Mouse (Mus musculus) midbrain, embryonic 14.5 days (tissue): ENCODE data around the gene Hyal5. TPM values are rescaled to one million over a fixed set of nuclear protein-coding genes. Genes with fewer than 3 reads are reported as not detected.

Experiments used
- ATAC-seq: fragments of 200-750 bp; cut with Nextera tagmentation; 2 replicates; pipeline ENCODE4 v1.8.0; 2017; ENCODE audit warnings: moderate number of reproducible peaks, moderate library complexity; ENCODE audit not compliant: low FRiP score, low TSS enrichment
- DNase-seq: peaks from one replicate; pipeline ENCODE4 v3.0.0-alpha.2; 2015
- H3K27ac ChIP-seq: fragments of 300-500 bp; sonication (generic); replicated peaks from 2 replicates; pipeline ENCODE4 v1.5.1; 2014; ENCODE audit warnings: mild to moderate bottlenecking, low read depth, low read length, moderate library complexity
- H3K27me3 ChIP-seq: fragments of 300-500 bp; sonication (generic); 2 replicates; pipeline ENCODE4 v1.6.1; 2014; ENCODE audit warnings: low read length, control low read depth, mixed read lengths; ENCODE audit not compliant: control insufficient read depth, insufficient read depth
- H3K36me3 ChIP-seq: fragments of 300-500 bp; sonication (generic); 2 replicates; pipeline ENCODE4 v1.6.1; 2014; ENCODE audit warnings: low read length, control low read depth; ENCODE audit not compliant: control insufficient read depth, insufficient read depth
- H3K4me1 ChIP-seq: fragments of 300-500 bp; sonication (generic); 2 replicates; pipeline ENCODE4 v1.6.1; 2014; ENCODE audit warnings: mild to moderate bottlenecking, antibody characterized with exemption, low read length, control low read depth; ENCODE audit not compliant: control insufficient read depth, insufficient read depth
- H3K4me2 ChIP-seq: fragments of 300-500 bp; sonication (generic); 2 replicates; pipeline ENCODE4 v1.6.1; 2014; ENCODE audit warnings: mild to moderate bottlenecking, low read length, moderate library complexity
- H3K4me3 ChIP-seq: fragments of 300-500 bp; sonication (generic); replicated peaks from 2 replicates; pipeline ENCODE4 v1.5.1; 2014; ENCODE audit warnings: low read depth, low read length
- H3K9ac ChIP-seq: fragments of 300-500 bp; sonication (generic); replicated peaks from 2 replicates; pipeline ENCODE4 v1.6.1; 2014; ENCODE audit warnings: mild to moderate bottlenecking, low read length, moderate library complexity
- H3K9me3 ChIP-seq: fragments of 300-500 bp; sonication (generic); 2 replicates; pipeline ENCODE4 v1.6.1; 2016; ENCODE audit warnings: low read length, control low read depth, mixed read lengths; ENCODE audit not compliant: control insufficient read depth
- WGBS: fragments of 180-500 bp; shearing (Covaris S2); extraction: QIAGEN DNeasy Blood & Tissue Kit; methylation state at CpG from one replicate; pipeline ENCODE4 v1.1.7; 2014; 5-methylcytosine and 5-hydroxymethylcytosine counted together
- polyA plus RNA-seq: library from polyadenylated mRNA; unstranded; fragments of >200 nt; fragmentation: Nextera tagmentation; extraction: Ambion mirVana; gene quantifications from 2 replicates; pipeline ENCODE4 v1.2.1, GENCODE M21; 2014

The Hyal5 gene
- polyA plus RNA-seq: not detected in 2 replicates

GRCm38 (mm10) chr6:24857697-24858096, at the start of gene Hyal5:
Gene Hyal5, plus strand, starts transcription at chr6:24857997.
- H3K9me3 ChIP-seq: no peaks in the 10 kb centered on the region
- H3K36me3 ChIP-seq: no peaks in the 10 kb centered on the region
- H3K4me3 ChIP-seq: no peak within 1 kb of the TSS
- H3K4me2 ChIP-seq: no peak within 1 kb of the TSS
- ATAC-seq (no peak), DNase-seq (no peak)
- H3K27ac ChIP-seq: no peak within 1 kb of the TSS
- H3K27me3 ChIP-seq: no peaks in the 10 kb centered on the region
- H3K4me1 ChIP-seq: no peaks in the 10 kb centered on the region
- no peak within 1 kb of the TSS for H3K9ac ChIP-seq

GRCm38 (mm10) chr6:24822070-24822469, 35.7 kb upstream of the Hyal5 start:
- Histone ChIP-seq H3K27ac (no peak overlapping the region), H3K27me3 (no peaks in the 10 kb centered on the region), H3K4me3 (no peak overlapping the region), H3K9me3 (no peaks in the 10 kb centered on the region; the same call in 1 of the 2 replicates), H3K9ac (no peak overlapping the region), H3K36me3 (no peaks in the 10 kb centered on the region), H3K4me2 (no peak overlapping the region), H3K4me1 (no peaks in the 10 kb centered on the region)
- 44% methylated on average over 2 of the region's 2 CpGs for WGBS
- no peak for ATAC-seq
- DNase-seq: peak; percentile 1

GRCm38 (mm10) chr6:24860320-24860719, 2.5 kb downstream of the Hyal5 start:
- Histone ChIP-seq H3K27me3 (no peaks in the 10 kb centered on the region), H3K4me1 (no peaks in the 10 kb centered on the region), H3K4me2 (no peak overlapping the region), H3K9me3 (no peaks in the 10 kb centered on the region), H3K9ac (no peak overlapping the region), H3K4me3 (no peak overlapping the region), H3K36me3 (no peaks in the 10 kb centered on the region), H3K27ac (no peak overlapping the region)
- WGBS: 46% methylated on average over 2 of the region's 2 CpGs
- ATAC-seq: no peak
- peak; percentile 1 for DNase-seq

- Histone ChIP-seq H3K9ac (no peak overlapping the region), H3K4me3 (no peak overlapping the region), H3K36me3 (no peaks in the 10 kb centered on the region), H3K27me3 (no peaks in the 10 kb centered on the region), H3K4me2 (no peak overlapping the region), H3K27ac (no peak overlapping the region), H3K9me3 (no peaks in the 10 kb centered on the region), H3K4me1 (no peaks in the 10 kb centered on the region)
- DNase-seq (no peak), ATAC-seq (no peak)
- WGBS: 91% methylated on average over 4 of the region's 4 CpGs
These were observed 5.9 kb downstream of the Hyal5 start for GRCm38 (mm10) chr6:24863649-24864048.

GRCm38 (mm10) chr6:24894146-24894873, 36.5 kb downstream of the Hyal5 start:
- WGBS: 83% methylated on average over 11 of the region's 11 CpGs
- ATAC-seq (peak; percentile 68), DNase-seq (peak; percentile 20)
- Histone ChIP-seq H3K4me2 (no peak overlapping the region), H3K27ac (no peak overlapping the region), H3K27me3 (no peaks in the 10 kb centered on the region), H3K36me3 (no peaks in the 10 kb centered on the region), H3K9ac (no peak overlapping the region), H3K9me3 (no peaks in the 10 kb centered on the region), H3K4me1 (no peaks in the 10 kb centered on the region), H3K4me3 (no peak overlapping the region)

- no peak; the same call in 1 of the 2 replicates for ATAC-seq
- WGBS: 62% methylated on average over 2 of the region's 2 CpGs
- no peak overlapping the region for H3K4me2 ChIP-seq
- DNase-seq: no peak
- no peaks in the 10 kb centered on the region for H3K9me3 ChIP-seq
- H3K27ac ChIP-seq: no peak overlapping the region
- no peaks in the 10 kb centered on the region for H3K36me3 ChIP-seq
- no peaks in the 10 kb centered on the region for H3K27me3 ChIP-seq
- no peaks in the 10 kb centered on the region for H3K4me1 ChIP-seq
- no peak overlapping the region for H3K9ac ChIP-seq
- no peak overlapping the region for H3K4me3 ChIP-seq
These were observed 37.0 kb downstream of the Hyal5 start for GRCm38 (mm10) chr6:24894874-24895183.

- no peak for DNase-seq
- H3K4me3 ChIP-seq: no peak overlapping the region
- no peaks in the 10 kb centered on the region for H3K4me1 ChIP-seq
- no peak for ATAC-seq
- H3K27me3 ChIP-seq: no peaks in the 10 kb centered on the region
- H3K9me3 ChIP-seq: no peaks in the 10 kb centered on the region
- no peak overlapping the region for H3K9ac ChIP-seq
- H3K27ac ChIP-seq: no peak overlapping the region
- no peak overlapping the region for H3K4me2 ChIP-seq
- no peaks in the 10 kb centered on the region for H3K36me3 ChIP-seq
- WGBS: 85% methylated on average over 3 of the region's 3 CpGs
These were observed 47.3 kb downstream of the Hyal5 start for GRCm38 (mm10) chr6:24905101-24905500.

- Histone ChIP-seq H3K27ac (no peak overlapping the region), H3K9me3 (no peaks in the 10 kb centered on the region), H3K27me3 (no peaks in the 10 kb centered on the region), H3K36me3 (no peaks in the 10 kb centered on the region), H3K9ac (no peak overlapping the region), H3K4me1 (no peaks in the 10 kb centered on the region), H3K4me3 (no peak overlapping the region), H3K4me2 (no peak overlapping the region)
- ATAC-seq: no peak
- 88% methylated on average over 2 of the region's 2 CpGs for WGBS
- no peak for DNase-seq
These were observed 50.0 kb downstream of the Hyal5 start for GRCm38 (mm10) chr6:24907824-24908223.

- 80% methylated on average over 2 of the region's 2 CpGs for WGBS
- ATAC-seq: no peak
- Histone ChIP-seq H3K9me3 (no peaks in the 10 kb centered on the region), H3K4me1 (no peaks in the 10 kb centered on the region), H3K9ac (no peak overlapping the region), H3K27ac (no peak overlapping the region), H3K36me3 (no peaks in the 10 kb centered on the region), H3K4me3 (no peak overlapping the region), H3K27me3 (no peaks in the 10 kb centered on the region), H3K4me2 (no peak overlapping the region)
- DNase-seq: no peak
These were observed 52.4 kb downstream of the Hyal5 start for GRCm38 (mm10) chr6:24910016-24910727.
